Mouse (Mus musculus): ENCODE measurements at regions not wholly inside any gene's neighbourhood (a gene's known extent, or its start where the extent isn't known, plus 50 kb on each side); places are given as distances from the start of the nearest gene placed in this dataset.

DNA sequence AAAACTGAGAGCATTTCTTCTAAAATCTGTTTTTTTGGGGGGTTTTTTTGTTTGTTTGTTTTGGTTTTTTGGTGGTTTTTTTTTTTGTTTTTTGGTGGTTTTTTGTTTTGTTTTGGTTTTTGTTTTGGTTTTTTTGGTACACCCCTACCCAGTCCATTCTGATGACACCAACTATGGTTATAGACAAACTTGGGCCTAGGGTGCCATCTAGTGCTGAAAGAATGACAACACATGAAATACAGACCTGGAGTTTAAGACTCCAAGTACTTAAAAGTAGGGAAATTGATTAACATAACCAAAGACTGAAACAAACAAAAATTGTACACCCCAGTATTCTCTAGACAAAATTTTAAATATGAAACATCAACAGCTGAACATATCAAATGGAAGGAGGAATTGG, 76.0 kb upstream of the Ano5 start:
- no peak overlapping the region for H3K27ac ChIP-seq (replicated peaks; ENCODE audit: low read depth, low read length)
- H3K27me3 ChIP-seq (ENCODE audit: control insufficient read depth, insufficient read depth, low read length): no peaks in the 10 kb centered on the region
- no peaks in the 10 kb centered on the region for H3K36me3 ChIP-seq (ENCODE audit: control insufficient read depth, insufficient read depth, low read length)
- no peaks in the 10 kb centered on the region for H3K4me1 ChIP-seq (ENCODE audit: control insufficient read depth, insufficient read depth, low read length)
- no peak overlapping the region for H3K4me2 ChIP-seq (ENCODE audit: low read length)
- ATAC-seq (ENCODE audit: low FRiP score, low TSS enrichment) (no peak), DNase-seq (peak; percentile 91)
- no peaks in the 10 kb centered on the region for H3K9me3 ChIP-seq (ENCODE audit: control insufficient read depth, low read length)
- H3K9ac ChIP-seq (replicated peaks; ENCODE audit: low read length): no peak overlapping the region
- H3K4me3 ChIP-seq (replicated peaks; ENCODE audit: low read depth, low read length): no peak overlapping the region

DNA sequence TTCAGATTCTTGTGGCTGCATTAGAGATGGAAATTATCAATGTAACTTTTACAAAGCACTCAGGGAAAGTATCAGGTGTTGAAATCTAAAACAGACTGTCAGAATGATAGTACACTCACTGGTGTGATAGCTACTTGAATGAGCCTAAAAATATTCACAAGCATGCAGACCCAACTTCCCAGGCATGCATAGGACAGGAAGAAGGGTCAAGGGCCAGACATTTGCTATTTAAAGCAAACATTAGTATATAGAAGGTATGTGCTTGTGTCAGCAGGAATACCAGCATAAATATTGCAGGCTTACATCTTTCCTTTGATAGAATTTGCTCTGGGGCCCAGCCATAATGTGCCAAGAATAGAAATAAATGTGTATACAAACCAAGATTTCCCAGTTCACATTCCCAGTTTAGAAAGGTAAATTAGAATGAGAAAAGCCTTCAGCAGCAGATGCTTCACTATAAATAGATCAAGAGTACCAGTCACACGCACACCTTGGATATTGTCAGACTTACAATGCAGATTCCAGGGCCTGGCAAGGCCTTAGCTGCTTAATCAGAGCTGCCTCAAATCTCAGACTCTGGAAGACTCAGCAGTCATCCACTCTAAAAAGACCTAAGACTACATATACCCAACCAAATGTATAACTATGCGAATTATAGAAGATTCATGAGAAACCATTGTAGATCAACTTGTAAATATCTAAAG, 55.7 kb upstream of the Ano5 start:
- no peaks in the 10 kb centered on the region for H3K4me1 ChIP-seq (ENCODE audit: control insufficient read depth, insufficient read depth, low read length)
- 88% methylated on average over 2 of the region's 2 CpGs for WGBS
- ATAC-seq (ENCODE audit: low FRiP score, low TSS enrichment) (no peak), DNase-seq (no peak)
- H3K27ac ChIP-seq (replicated peaks; ENCODE audit: low read depth, low read length): no peak overlapping the region
- no peak overlapping the region for H3K4me2 ChIP-seq (ENCODE audit: low read length)
- no peaks in the 10 kb centered on the region for H3K9me3 ChIP-seq (ENCODE audit: control insufficient read depth, low read length)
- no peaks in the 10 kb centered on the region for H3K27me3 ChIP-seq (ENCODE audit: control insufficient read depth, insufficient read depth, low read length)
- no peak overlapping the region for H3K9ac ChIP-seq (replicated peaks; ENCODE audit: low read length)
- H3K36me3 ChIP-seq (ENCODE audit: control insufficient read depth, insufficient read depth, low read length): no peaks in the 10 kb centered on the region
- H3K4me3 ChIP-seq (replicated peaks; ENCODE audit: low read depth, low read length): no peak overlapping the region

DNA sequence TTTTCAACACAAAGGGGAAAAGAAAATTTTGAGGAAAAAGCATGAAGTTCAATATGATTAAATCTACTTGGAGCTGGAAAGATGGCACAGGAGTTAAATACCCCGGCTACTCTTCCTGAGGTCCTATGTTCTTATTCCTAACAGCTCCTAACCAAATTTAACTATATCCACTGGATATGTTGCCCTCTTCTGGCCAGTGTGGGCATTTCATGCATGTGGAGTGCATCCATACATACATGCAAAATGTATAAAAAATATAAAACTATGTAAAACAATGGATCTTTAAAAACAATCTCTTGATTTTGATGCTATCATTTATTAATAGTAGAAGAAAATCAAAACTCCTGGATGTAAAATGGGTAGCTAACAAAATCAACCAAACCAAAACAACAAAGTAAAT, 52.1 kb upstream of the Ano5 start:
- H3K4me1 ChIP-seq (ENCODE audit: control insufficient read depth, insufficient read depth, low read length): no peaks in the 10 kb centered on the region
- no peak overlapping the region for H3K4me3 ChIP-seq (replicated peaks; ENCODE audit: low read depth, low read length)
- H3K27ac ChIP-seq (replicated peaks; ENCODE audit: low read depth, low read length): no peak overlapping the region
- no peaks in the 10 kb centered on the region for H3K27me3 ChIP-seq (ENCODE audit: control insufficient read depth, insufficient read depth, low read length)
- H3K9ac ChIP-seq (replicated peaks; ENCODE audit: low read length): no peak overlapping the region
- H3K9me3 ChIP-seq (ENCODE audit: control insufficient read depth, low read length): no peaks in the 10 kb centered on the region
- DNase-seq: peak; percentile 31
- 98% methylated on average over 1 of the region's 1 CpGs for WGBS
- H3K4me2 ChIP-seq (ENCODE audit: low read length): no peak overlapping the region
- no peaks in the 10 kb centered on the region for H3K36me3 ChIP-seq (ENCODE audit: control insufficient read depth, insufficient read depth, low read length)
- ATAC-seq (ENCODE audit: low FRiP score, low TSS enrichment): no peak

Data from midbrain, embryonic 14.5 days (tissue).